ENCODE assay signal across 8 mouse cellular contexts in genomic region chr12:103242591-103243025, GRCm38 (mm10). TPM values are rescaled to one million over a fixed set of nuclear protein-coding genes. Genes with fewer than 3 reads are reported as not detected.
DNase-seq lines count a peak whose midpoint lies in the region; ATAC-seq and TF ChIP-seq lines count a peak whose summit lies in the region.

No protein-coding gene starts in this region.

- no peaks in the 10 kb centered on the region for H3K9me3 ChIP-seq in limb, embryonic 10.5 days (replicated peaks)
- no peaks in the 10 kb centered on the region for H3K9me3 ChIP-seq in midbrain, embryonic 13.5 days
- no peaks in the 10 kb centered on the region for H3K9me3 ChIP-seq in stomach, embryonic 16.5 days (replicated peaks; ENCODE audit: control insufficient read depth, low read length)

- peak overlapping the region; percentile 79 for H3K9ac ChIP-seq in midbrain, embryonic 13.5 days (replicated peaks)
- peak overlapping the region; percentile 79 for H3K9ac ChIP-seq in stomach, embryonic 16.5 days (ENCODE audit: low read length)

- under 1% methylated on average over 34 of the region's 34 CpGs for WGBS in kidney, adult 2 months
- under 1% methylated on average over 34 of the region's 34 CpGs for WGBS in limb, embryonic 10.5 days
- under 1% methylated on average over 32 of the region's 34 CpGs for WGBS in midbrain, embryonic 13.5 days
- WGBS in stomach, embryonic 16.5 days: 1% methylated on average over 33 of the region's 34 CpGs

- peak; percentile 81 for ATAC-seq in midbrain, embryonic 13.5 days
- peak; percentile 71 for ATAC-seq in stomach, embryonic 16.5 days (ENCODE audit: insufficient read depth, low FRiP score)
- no peak for ATAC-seq in CD4-positive, CD25-positive, alpha-beta regulatory T cell, adult 4 months

- peak; percentile 42 for DNase-seq in adrenal gland, adult 8-10 months
- peak; percentile 46 for DNase-seq in embryo, embryonic 11.5 days (ENCODE audit: low read depth, low spot score)
- peak; percentile 94 for DNase-seq in heart, adult 11 months
- DNase-seq in kidney, adult 2 months: peak; percentile 68
- peak; percentile 72 for DNase-seq in limb, embryonic 10.5 days (ENCODE audit: low spot score)

- peak overlapping the region; percentile 48 for H3K4me3 ChIP-seq in kidney, adult 2 months (ENCODE audit: insufficient read depth, low read depth, low read length)
- peak overlapping the region; percentile 73 for H3K4me3 ChIP-seq in limb, embryonic 10.5 days
- H3K4me3 ChIP-seq in midbrain, embryonic 13.5 days (replicated peaks): peak overlapping the region; percentile 68
- H3K4me3 ChIP-seq in stomach, embryonic 16.5 days (replicated peaks; ENCODE audit: low read length): peak overlapping the region; percentile 66

- H3K27ac ChIP-seq in kidney, adult 2 months (ENCODE audit: insufficient read depth, low read depth, low read length): no peak overlapping the region
- H3K27ac ChIP-seq in limb, embryonic 10.5 days: peak overlapping the region; percentile 85
- H3K27ac ChIP-seq in midbrain, embryonic 13.5 days: peak overlapping the region; percentile 66
- H3K27ac ChIP-seq in stomach, embryonic 16.5 days (ENCODE audit: low read length): peak overlapping the region; percentile 86

- no peaks in the 10 kb centered on the region; the same call in 1 of the 2 replicates for H3K4me1 ChIP-seq in kidney, adult 2 months (ENCODE audit: control insufficient read depth, insufficient read depth, low read length)
- H3K4me1 ChIP-seq in limb, embryonic 10.5 days: peaks cover 20% of the 10 kb centered on the region
- H3K4me1 ChIP-seq in midbrain, embryonic 13.5 days (replicated peaks): peaks cover 21% of the 10 kb centered on the region
- H3K4me1 ChIP-seq in stomach, embryonic 16.5 days (ENCODE audit: control insufficient read depth, insufficient read depth, low read length): peaks cover 6% of the 10 kb centered on the region; the same call in 1 of the 2 replicates

- no peaks in the 10 kb centered on the region for H3K36me3 ChIP-seq in kidney, adult 2 months (ENCODE audit: control insufficient read depth, insufficient read depth, low read length)
- H3K36me3 ChIP-seq in limb, embryonic 10.5 days: no peaks in the 10 kb centered on the region
- no peaks in the 10 kb centered on the region for H3K36me3 ChIP-seq in midbrain, embryonic 13.5 days
- no peaks in the 10 kb centered on the region for H3K36me3 ChIP-seq in stomach, embryonic 16.5 days (ENCODE audit: control insufficient read depth, insufficient read depth, low read length)

- TF ChIP-seq POLR2A in kidney, adult 2 months (IDR thresholded peaks at IDR 0.05; ENCODE audit: low read depth, low read length): no peak

- H3K4me2 ChIP-seq in midbrain, embryonic 13.5 days (replicated peaks): peak overlapping the region; percentile 93
- peak overlapping the region; percentile 71 for H3K4me2 ChIP-seq in stomach, embryonic 16.5 days (ENCODE audit: low read depth, low read length)

- TF ChIP-seq CTCF in kidney, adult 2 months (conservative IDR thresholded peaks at IDR 0.05; ENCODE audit: insufficient read depth, insufficient read length, low read depth, low read length): peak; percentile 24; the same call in 1 of the 2 replicates

- no peaks in the 10 kb centered on the region for H3K27me3 ChIP-seq in kidney, adult 2 months (replicated peaks; ENCODE audit: control insufficient read depth, insufficient read depth, low read length)
- H3K27me3 ChIP-seq in limb, embryonic 10.5 days (ENCODE audit: low read depth, poor library complexity, severe bottlenecking): peaks cover 69% of the 10 kb centered on the region
- peaks cover 24% of the 10 kb centered on the region for H3K27me3 ChIP-seq in midbrain, embryonic 13.5 days
- H3K27me3 ChIP-seq in stomach, embryonic 16.5 days (ENCODE audit: control insufficient read depth, insufficient read depth, low read length): peaks cover 4% of the 10 kb centered on the region

RNA-seq across cellular contexts. Expression of gene Prima1, which starts 0.7 kb away (rescaled TPM):
- total RNA-seq in adrenal gland, adult 8-10 months (2022): 1 to 10 TPM; 1.9 to 3.9 (median 2.5) TPM
- 6.5 and 6.6 TPM in 2 replicates for polyA plus RNA-seq in kidney, adult 2 months (2012; rRNA removed)
- not detected in 2 replicates for polyA plus RNA-seq in limb, embryonic 10.5 days (2016; fragmentation: Nextera tagmentation; extraction: Ambion mirVana)
- 1.6 and 2.1 TPM in 2 replicates for polyA plus RNA-seq in midbrain, embryonic 13.5 days (2015; fragmentation: Nextera tagmentation; extraction: Ambion mirVana)
- 0.90 and 1.3 TPM in 2 replicates for polyA plus RNA-seq in stomach, embryonic 16.5 days (2015; fragmentation: Nextera tagmentation; extraction: Ambion mirVana)
- not detected for polyA plus RNA-seq in CD4-positive, CD25-positive, alpha-beta regulatory T cell, adult 4 months (2017; shearing (Covaris generic))

Comparison
In these comparisons a context has a peak if more than half of its experiments do, and no peak if none do; other contexts are left out.
1. DNase-seq: peak in every context shown above with its lines; median percentile 94 in heart, adult 11 months; 72 in limb, embryonic 10.5 days; 68 in kidney, adult 2 months; 46 in embryo, embryonic 11.5 days; 42 in adrenal gland, adult 8-10 months.